Mouse (Mus musculus) gastrocnemius, postnatal 10 days (tissue): ENCODE results near the gene Krt19. TPM values are rescaled to one million over a fixed set of nuclear protein-coding genes. Genes with fewer than 3 reads are reported as not detected.

ENCODE experiments used
- DNase-seq: peaks from one replicate; pipeline ENCODE4 v3.0.0; 2021; ENCODE audit warnings: mixed read lengths
- long read RNA-seq, 2 experiments: library from polyadenylated mRNA; stranded (forward); transcript quantifications; one replicate each; pipeline ENCODE4 v2.0.0; 2021
- total RNA-seq, 2 experiments: library from RNA; stranded (reverse); gene quantifications; 2 replicates each; pipeline ENCODE4 v1.2.3; 2021

Gene Krt19
- total RNA-seq = 1 to 10 TPM in 1 of 2 experiments, under 1 TPM in 1; 0.45 to 1.4 TPM
- long read RNA-seq, experiment 1 = 0 reads
- long read RNA-seq, experiment 2, partial matches to known transcripts = 0 of 1 reads
- long read RNA-seq, experiment 2, other reads (novel, unspliced or antisense) = 0 of 1 reads

- no peak for DNase-seq
Observed at GRCm38 (mm10) chr11:100148615-100149330, at the start of gene Krt19. TSS of gene Krt19 (minus strand) at chr11:100148665.

- DNase-seq = no peak
Observed at GRCm38 (mm10) chr11:100192992-100193391, 44.5 kb upstream of the Krt19 start, which contains the start of gene Krt9. TSS of gene Krt9 (minus strand) at chr11:100193246.

- DNase-seq = no peak
Observed at GRCm38 (mm10) chr11:100191820-100192219, 43.4 kb upstream of the Krt19 start.

GRCm38 (mm10) chr11:100186736-100187135 is 38.3 kb upstream of the Krt19 start:
- no peak for DNase-seq

- DNase-seq = no peak
Observed at GRCm38 (mm10) chr11:100181725-100182124, 33.3 kb upstream of the Krt19 start.

- no peak for DNase-seq
Observed at GRCm38 (mm10) chr11:100179260-100179659, 30.8 kb upstream of the Krt19 start.

- DNase-seq = no peak
Observed at GRCm38 (mm10) chr11:100178307-100178706, 29.8 kb upstream of the Krt19 start.

GRCm38 (mm10) chr11:100176791-100177190 is 28.3 kb upstream of the Krt19 start:
- no peak for DNase-seq

GRCm38 (mm10) chr11:100168765-100169762 is 20.6 kb upstream of the Krt19 start:
- peak; percentile 77 for DNase-seq

GRCm38 (mm10) chr11:100168071-100168470 is 19.6 kb upstream of the Krt19 start:
- DNase-seq = peak; percentile 27

- no peak for DNase-seq
Observed at GRCm38 (mm10) chr11:100164392-100164791, 15.9 kb upstream of the Krt19 start.

GRCm38 (mm10) chr11:100157908-100158477 is 9.5 kb upstream of the Krt19 start:
- DNase-seq = no peak

GRCm38 (mm10) chr11:100157331-100157730 is 8.9 kb upstream of the Krt19 start:
- no peak for DNase-seq

GRCm38 (mm10) chr11:100155497-100156255 is 7.2 kb upstream of the Krt19 start:
- DNase-seq = no peak

GRCm38 (mm10) chr11:100147566-100148353 is 705 bp downstream of the Krt19 start:
- DNase-seq = no peak

- no peak for DNase-seq
Observed at GRCm38 (mm10) chr11:100145858-100146560, 2.5 kb downstream of the Krt19 start.

GRCm38 (mm10) chr11:100145104-100145503 is 3.4 kb downstream of the Krt19 start:
- no peak for DNase-seq

GRCm38 (mm10) chr11:100140966-100141365 is 7.5 kb downstream of the Krt19 start:
- no peak for DNase-seq

GRCm38 (mm10) chr11:100139391-100139790 is 9.1 kb downstream of the Krt19 start:
- no peak for DNase-seq

- no peak for DNase-seq
Observed at GRCm38 (mm10) chr11:100138809-100139208, 9.7 kb downstream of the Krt19 start.
